Mouse (Mus musculus) liver, embryonic 14.5 days (tissue): Measurements from ENCODE around the gene Phf19. TPM values are rescaled to one million over a fixed set of nuclear protein-coding genes. Genes with fewer than 3 reads are reported as not detected.

ENCODE experiments used
- ATAC-seq: fragments of 200-750 bp; cut with Nextera tagmentation; 2 replicates; pipeline ENCODE4 v1.8.0; 2017; ENCODE audit warnings: moderate number of reproducible peaks, mild to moderate bottlenecking, moderate library complexity; ENCODE audit not compliant: insufficient read depth
- DNase-seq, 3 experiments: peaks; one replicate each; pipeline ENCODE4 v3.0.0-alpha.2; 2012 to 2013; ENCODE audit warnings: low read depth in 3 of 3, low spot score in 3 of 3
- H3K27ac ChIP-seq: fragments of 300-500 bp; sonication (generic); 2 replicates; pipeline ENCODE4 v1.5.1; 2014; ENCODE audit warnings: moderate library complexity, mild to moderate bottlenecking, control low read depth, inconsistent platforms
- H3K27me3 ChIP-seq: fragments of 300-500 bp; sonication (generic); 2 replicates; pipeline ENCODE4 v1.6.1; 2014; ENCODE audit warnings: mild to moderate bottlenecking, low read length, moderate library complexity; ENCODE audit not compliant: control insufficient read depth, insufficient read depth
- H3K36me3 ChIP-seq: fragments of 300-500 bp; sonication (generic); replicated peaks from 2 replicates; pipeline ENCODE4 v1.6.1; 2014; ENCODE audit warnings: low read depth; ENCODE audit not compliant: control insufficient read depth, insufficient read depth
- H3K4me1 ChIP-seq, 2 experiments: fragments of 200-500 bp in 1 of 2; fragments of 300-500 bp in 1 of 2; sonication (generic) in 1 of 2; replicated peaks; 2 replicates each; pipeline ENCODE4 v1.6.1; 2012 to 2014; ENCODE audit warnings: antibody characterized with exemption in 1 of 2, inconsistent platforms in 1 of 2, low read length in 1 of 2; ENCODE audit not compliant: control insufficient read depth in 2 of 2, insufficient read depth in 2 of 2
- H3K4me2 ChIP-seq: fragments of 300-500 bp; sonication (generic); 2 replicates; pipeline ENCODE4 v1.6.1; 2014; ENCODE audit warnings: low read depth, mild to moderate bottlenecking, control low read depth, moderate library complexity
- H3K4me3 ChIP-seq, 2 experiments: fragments of 200-500 bp in 1 of 2; fragments of 300-500 bp in 1 of 2; sonication (generic) in 1 of 2; 2 replicates each; pipeline ENCODE4 v1.5.1; 2012 to 2014; ENCODE audit warnings: low read depth in 2 of 2, low read length in 2 of 2, mild to moderate bottlenecking in 2 of 2, control low read depth in 1 of 2, inconsistent platforms in 1 of 2, moderate library complexity in 1 of 2; ENCODE audit not compliant: insufficient read depth in 1 of 2
- H3K9ac ChIP-seq: fragments of 300-500 bp; sonication (generic); replicated peaks from 2 replicates; pipeline ENCODE4 v1.6.1; 2014; ENCODE audit warnings: mild to moderate bottlenecking, control low read depth, moderate library complexity
- H3K9me3 ChIP-seq: fragments of 300-500 bp; sonication (generic); 2 replicates; pipeline ENCODE4 v1.6.1; 2016; ENCODE audit warnings: low read length, mixed read lengths; ENCODE audit not compliant: control insufficient read depth
- CTCF ChIP-seq: IDR thresholded peaks from 2 replicates; pipeline ENCODE4 v1.5.1; 2016; ENCODE audit warnings: antibody characterized with exemption, low read depth, control low read depth
- EP300 ChIP-seq: IDR thresholded peaks from 2 replicates; pipeline ENCODE4 v1.6.1; 2016; ENCODE audit warnings: antibody characterized with exemption, low read depth
- WGBS: fragments of 180-500 bp; shearing (Covaris S2); extraction: QIAGEN DNeasy Blood & Tissue Kit; methylation state at CpG from one replicate; pipeline ENCODE4 v1.1.7; 2014; ENCODE audit not compliant: insufficient replicate concordance; 5-methylcytosine and 5-hydroxymethylcytosine counted together
- polyA plus RNA-seq, 2 experiments: library from polyadenylated mRNA; depleted of rRNA in 1 of 2; stranded (reverse) in 1 of 2; unstranded in 1 of 2; fragments of >200 nt; fragmentation: Nextera tagmentation in 1 of 2; extraction: Ambion mirVana in 1 of 2; gene quantifications; 2 replicates each; pipeline versions ENCODE4 v1.2.1 to v1.2.3; 2012 to 2014

Phf19 gene
- polyA plus RNA-seq, 2 experiments = 2.8 to 2.9 TPM

GRCm38 (mm10) chr2:34957405-34957804, 43.6 kb upstream of the Phf19 start:
- Histone ChIP-seq H3K27me3 (no peaks in the 10 kb centered on the region), H3K4me2 (no peak overlapping the region), H3K36me3 (no peaks in the 10 kb centered on the region), H3K9ac (no peak overlapping the region), H3K9me3 (no peaks in the 10 kb centered on the region), H3K4me1 (peaks cover 0 to 5% of the 10 kb centered on the region in 2 experiments; a peak in 1 of 4 replicates), H3K4me3 (no peak overlapping the region), H3K27ac (no peak overlapping the region)
- TF ChIP-seq EP300 (no peak), CTCF (no peak)
- 48% methylated on average over 1 of the region's 1 CpGs for WGBS
- ATAC-seq = no peak
- DNase-seq = no peak

GRCm38 (mm10) chr2:34956941-34957340, 43.1 kb upstream of the Phf19 start:
- no peak for ATAC-seq
- 34% methylated on average over 5 of the region's 5 CpGs for WGBS
- no peak for DNase-seq

GRCm38 (mm10) chr2:34954344-34954743, 40.5 kb upstream of the Phf19 start:
- H3K9ac ChIP-seq = no peak overlapping the region
- DNase-seq (no peak), ATAC-seq (no peak)
- no peak for TF ChIP-seq CTCF
- TF ChIP-seq EP300 = no peak
- H3K27ac ChIP-seq = no peak overlapping the region
- H3K9me3 ChIP-seq = no peaks in the 10 kb centered on the region
- H3K4me3 ChIP-seq = no peak overlapping the region
- H3K4me1 ChIP-seq = no peaks in the 10 kb centered on the region
- no peak overlapping the region for H3K4me2 ChIP-seq
- H3K36me3 ChIP-seq = no peaks in the 10 kb centered on the region
- H3K27me3 ChIP-seq = no peaks in the 10 kb centered on the region

More at GRCm38 (mm10) chr2:34956941-34957340, 43.1 kb upstream of the Phf19 start:
- Histone ChIP-seq H3K9ac (no peak overlapping the region), H3K36me3 (no peaks in the 10 kb centered on the region), H3K9me3 (no peaks in the 10 kb centered on the region), H3K4me3 (no peak overlapping the region), H3K4me2 (no peak overlapping the region), H3K27ac (no peak overlapping the region), H3K4me1 (peaks cover 0 to 5% of the 10 kb centered on the region in 2 experiments; a peak in 1 of 4 replicates), H3K27me3 (no peaks in the 10 kb centered on the region)
- TF ChIP-seq EP300 (no peak), CTCF (no peak)

GRCm38 (mm10) chr2:34953547-34954116, 39.8 kb upstream of the Phf19 start:
- no peak overlapping the region for H3K4me2 ChIP-seq
- no peak overlapping the region for H3K27ac ChIP-seq
- TF ChIP-seq EP300 = no peak
- no peaks in the 10 kb centered on the region for H3K9me3 ChIP-seq
- H3K9ac ChIP-seq = no peak overlapping the region
- H3K27me3 ChIP-seq = no peaks in the 10 kb centered on the region
- no peak for DNase-seq
- ATAC-seq = no peak
- no peaks in the 10 kb centered on the region for H3K36me3 ChIP-seq
- no peaks in the 10 kb centered on the region for H3K4me1 ChIP-seq
- no peak overlapping the region for H3K4me3 ChIP-seq
- WGBS = 50% methylated on average over 2 of the region's 2 CpGs

- Histone ChIP-seq H3K36me3 (no peaks in the 10 kb centered on the region), H3K4me3 (no peak overlapping the region), H3K27me3 (no peaks in the 10 kb centered on the region), H3K4me1 (no peaks in the 10 kb centered on the region), H3K9me3 (no peaks in the 10 kb centered on the region), H3K9ac (no peak overlapping the region), H3K27ac (no peak overlapping the region), H3K4me2 (no peak overlapping the region)
- DNase-seq = no peak
- no peak for ATAC-seq
- TF ChIP-seq CTCF = no peak
- no peak for TF ChIP-seq EP300
- WGBS = 24% methylated on average over 4 of the region's 4 CpGs
These were observed 39.2 kb upstream of the Phf19 start for GRCm38 (mm10) chr2:34953018-34953417.
